Mouse (Mus musculus) ES-CJ7 (cell line): ENCODE measurements at regions not wholly inside any gene's neighbourhood (a gene's known extent, or its start where the extent isn't known, plus 50 kb on each side); places are given as distances from the start of the nearest gene placed in this dataset.

Experiments used
- DNase-seq: peaks from one replicate; pipeline ENCODE4 v3.0.0; 2011; ENCODE audit warnings: low read depth, low spot score

GRCm38 (mm10) chr6:117779020-117779419, 62.0 kb upstream of the Zfp637 start:
- no peak for DNase-seq

GRCm38 (mm10) chr6:117788580-117789540, 52.1 kb upstream of the Zfp637 start:
- peak; percentile 32 for DNase-seq

GRCm38 (mm10) chr6:117790581-117790980, 50.4 kb upstream of the Zfp637 start:
- no peak for DNase-seq
